26 mouse cellular contexts compared by ENCODE assay signal in genomic region chr2:107935775-107936174, GRCm38 (mm10).
DNase-seq lines count a peak whose midpoint lies in the region; ATAC-seq and TF ChIP-seq lines count a peak whose summit lies in the region.
"Had no signal": no experiment of that assay in that cellular context is flagged by ENCODE, and none has a peak within 500 bp of the region (broad histone marks: within the 10 kb centered on the region; RNA-seq: fewer than 3 reads in every experiment).

No protein-coding gene starts in this region.

- no peak for DNase-seq in forebrain, embryonic 11.5 days (ENCODE audit: low spot score)
- DNase-seq in forebrain, embryonic 10.5 days (ENCODE audit: extremely low spot score, low spot score) = no peak
- peak; percentile 1 for DNase-seq in retina, postnatal 1 day
- no peak for DNase-seq in retina, embryonic 14.5 days (ENCODE audit: low spot score)
- DNase-seq in midbrain, postnatal 0 days (ENCODE audit: low spot score) = peak; percentile 30
- DNase-seq in layer of hippocampus, postnatal 10 days (ENCODE audit: low spot score in 2 of 2) = no peak
- DNase-seq in lung, adult 2 months = no peak
- DNase-seq: adrenal gland, postnatal 10 days; cerebellum, adult 9-11 months; gastrocnemius, postnatal 25 days; heart, adult 2 months; heart, postnatal 4 days; kidney, adult 18-20 months; liver, embryonic 13.5 days; lung, postnatal 4 days; right cerebral cortex, postnatal 25 days; thymus, adult 2 months had no signal

- peak; percentile 55; the same call in 1 of the 2 replicates for ATAC-seq in forebrain, embryonic 11.5 days (replicated peaks; ENCODE audit: low FRiP score)
- no peak for ATAC-seq in midbrain, postnatal 0 days (ENCODE audit: low FRiP score)
- no peak for ATAC-seq in megakaryocyte-erythroid progenitor cell, adult 5-6 weeks (replicated peaks; ENCODE audit: low FRiP score, low TSS enrichment, poor library complexity, severe bottlenecking)

- WGBS in forebrain, embryonic 11.5 days = 55% methylated on average over 2 of the region's 2 CpGs
- WGBS in forebrain, embryonic 10.5 days = 83% methylated on average over 2 of the region's 2 CpGs
- 68% methylated on average over 2 of the region's 2 CpGs for WGBS in midbrain, postnatal 0 days
- WGBS in lung, adult 2 months = 70% methylated on average over 2 of the region's 2 CpGs

- H3K9me3 ChIP-seq in forebrain, embryonic 11.5 days (ENCODE audit: control insufficient read depth, low read length) = no peaks in the 10 kb centered on the region
- no peaks in the 10 kb centered on the region for H3K9me3 ChIP-seq in forebrain, embryonic 10.5 days
- no peaks in the 10 kb centered on the region for H3K9me3 ChIP-seq in midbrain, postnatal 0 days (ENCODE audit: low read length)
- H3K9me3 ChIP-seq: embryonic facial prominence, embryonic 12.5 days; heart, embryonic 15.5 days; limb, embryonic 13.5 days; liver, embryonic 13.5 days; lung, embryonic 15.5 days; midbrain, embryonic 12.5 days; stomach, embryonic 15.5 days had no signal

- no peak for TF ChIP-seq POLR2A in lung, adult 2 months (IDR thresholded peaks at IDR 0.05; ENCODE audit: borderline replicate concordance, extremely low read depth, low read depth, low read length)

- H3K27me3 ChIP-seq in forebrain, embryonic 11.5 days (ENCODE audit: control insufficient read depth, insufficient read depth, low read length) = no peaks in the 10 kb centered on the region
- no peaks in the 10 kb centered on the region for H3K27me3 ChIP-seq in forebrain, embryonic 10.5 days (ENCODE audit: poor library complexity, severe bottlenecking)
- H3K27me3 ChIP-seq in midbrain, postnatal 0 days (ENCODE audit: insufficient read depth, low read length) = no peaks in the 10 kb centered on the region
- H3K27me3 ChIP-seq: embryonic facial prominence, embryonic 12.5 days; heart, embryonic 15.5 days; limb, embryonic 13.5 days; liver, embryonic 13.5 days; lung, embryonic 15.5 days; midbrain, embryonic 12.5 days; stomach, embryonic 15.5 days had no signal

- H3K36me3 ChIP-seq in forebrain, embryonic 11.5 days (ENCODE audit: control insufficient read depth, insufficient read depth, low read length) = no peaks in the 10 kb centered on the region
- H3K36me3 ChIP-seq in forebrain, embryonic 10.5 days (replicated peaks) = no peaks in the 10 kb centered on the region
- H3K36me3 ChIP-seq in midbrain, postnatal 0 days (ENCODE audit: insufficient read depth, low read length) = no peaks in the 10 kb centered on the region
- H3K36me3 ChIP-seq: embryonic facial prominence, embryonic 12.5 days; heart, embryonic 15.5 days; limb, embryonic 13.5 days; liver, embryonic 13.5 days; lung, embryonic 15.5 days; midbrain, embryonic 12.5 days; stomach, embryonic 15.5 days had no signal

- no peaks in the 10 kb centered on the region for H3K4me1 ChIP-seq in forebrain, embryonic 11.5 days (replicated peaks; ENCODE audit: control insufficient read depth, insufficient read depth, low read length)
- H3K4me1 ChIP-seq in forebrain, embryonic 10.5 days = no peaks in the 10 kb centered on the region
- H3K4me1 ChIP-seq in midbrain, postnatal 0 days (ENCODE audit: insufficient read depth, low read length) = no peaks in the 10 kb centered on the region
- no peaks in the 10 kb centered on the region for H3K4me1 ChIP-seq in lung, adult 2 months (ENCODE audit: control insufficient read depth, insufficient read depth, low read length)
- H3K4me1 ChIP-seq: embryonic facial prominence, embryonic 12.5 days; heart, embryonic 15.5 days; limb, embryonic 13.5 days; liver, embryonic 13.5 days; lung, embryonic 15.5 days; midbrain, embryonic 12.5 days; stomach, embryonic 15.5 days had no signal

- H3K9ac ChIP-seq in forebrain, embryonic 11.5 days (ENCODE audit: low read length) = no peak overlapping the region
- no peak overlapping the region for H3K9ac ChIP-seq in midbrain, postnatal 0 days (replicated peaks; ENCODE audit: low read length, poor library complexity, severe bottlenecking)
- H3K9ac ChIP-seq: embryonic facial prominence, embryonic 12.5 days; heart, embryonic 15.5 days; limb, embryonic 13.5 days; liver, embryonic 13.5 days; lung, embryonic 15.5 days; midbrain, embryonic 12.5 days; stomach, embryonic 15.5 days had no signal

- H3K4me3 ChIP-seq in forebrain, embryonic 11.5 days (ENCODE audit: low read depth, low read length) = no peak overlapping the region
- H3K4me3 ChIP-seq in forebrain, embryonic 10.5 days = no peak overlapping the region
- H3K4me3 ChIP-seq in midbrain, postnatal 0 days (ENCODE audit: low read depth, low read length) = no peak overlapping the region
- no peak overlapping the region for H3K4me3 ChIP-seq in lung, adult 2 months (replicated peaks; ENCODE audit: extremely low read depth, low read depth, low read length)
- H3K4me3 ChIP-seq: embryonic facial prominence, embryonic 12.5 days; erythroblast, embryonic 14.5 days; heart, adult 2 months; heart, embryonic 15.5 days; limb, embryonic 13.5 days; liver, embryonic 13.5 days; lung, embryonic 15.5 days; midbrain, embryonic 12.5 days; stomach, embryonic 15.5 days had no signal

- no peak overlapping the region for H3K27ac ChIP-seq in forebrain, embryonic 11.5 days (ENCODE audit: low read depth, low read length)
- H3K27ac ChIP-seq in forebrain, embryonic 10.5 days = no peak overlapping the region
- H3K27ac ChIP-seq in midbrain, postnatal 0 days (ENCODE audit: low read depth, low read length) = no peak overlapping the region
- H3K27ac ChIP-seq: embryonic facial prominence, embryonic 12.5 days; heart, adult 2 months; heart, embryonic 15.5 days; kidney, postnatal 0 days; limb, embryonic 13.5 days; liver, embryonic 13.5 days; lung, embryonic 15.5 days; midbrain, embryonic 12.5 days; stomach, embryonic 15.5 days had no signal

- no peak for TF ChIP-seq CTCF in midbrain, postnatal 0 days (IDR thresholded peaks at IDR 0.05)
- no peak for TF ChIP-seq CTCF in lung, adult 2 months (IDR thresholded peaks at IDR 0.05; ENCODE audit: insufficient read depth, low read length)

- H3K4me2 ChIP-seq in forebrain, embryonic 11.5 days (ENCODE audit: low read depth, low read length, severe bottlenecking) = no peak overlapping the region
- no peak overlapping the region for H3K4me2 ChIP-seq in midbrain, postnatal 0 days (ENCODE audit: low read depth, low read length, poor library complexity, severe bottlenecking)
- H3K4me2 ChIP-seq: embryonic facial prominence, embryonic 12.5 days; heart, embryonic 15.5 days; limb, embryonic 13.5 days; liver, embryonic 13.5 days; lung, embryonic 15.5 days; midbrain, embryonic 12.5 days; stomach, embryonic 15.5 days had no signal

Comparison
In these comparisons a context has a peak if more than half of its experiments do, and no peak if none do; other contexts are left out.
1. DNase-seq: peak in retina, postnatal 1 day (single experiment) and midbrain, postnatal 0 days (single experiment); none in forebrain, embryonic 11.5 days (single experiment), forebrain, embryonic 10.5 days (single experiment), retina, embryonic 14.5 days (single experiment), layer of hippocampus, postnatal 10 days (0 of 2) and lung, adult 2 months (single experiment).